Mouse (Mus musculus) liver, embryonic 15.5 days (tissue): ENCODE data around the gene Dcst1. TPM values are rescaled to one million over a fixed set of nuclear protein-coding genes. Genes with fewer than 3 reads are reported as not detected.

ENCODE experiments used
- ATAC-seq: fragments of 200-750 bp; cut with Nextera tagmentation; 2 replicates; pipeline ENCODE4 v1.8.0; 2017; ENCODE audit warnings: moderate number of reproducible peaks, mild to moderate bottlenecking, moderate library complexity; ENCODE audit not compliant: insufficient read depth
- H3K27ac ChIP-seq: fragments of 300-500 bp; sonication (generic); replicated peaks from 2 replicates; pipeline ENCODE4 v1.5.1; 2015; ENCODE audit warnings: mild to moderate bottlenecking, inconsistent platforms
- H3K27me3 ChIP-seq: fragments of 300-500 bp; sonication (generic); 2 replicates; pipeline ENCODE4 v1.6.1; 2015; ENCODE audit warnings: mild to moderate bottlenecking, inconsistent platforms
- H3K36me3 ChIP-seq: fragments of 300-500 bp; sonication (generic); replicated peaks from 2 replicates; pipeline ENCODE4 v1.6.1; 2015; ENCODE audit warnings: moderate library complexity, mild to moderate bottlenecking, inconsistent platforms
- H3K4me1 ChIP-seq: fragments of 300-500 bp; sonication (generic); replicated peaks from 2 replicates; pipeline ENCODE4 v1.6.1; 2015; ENCODE audit warnings: inconsistent platforms
- H3K4me2 ChIP-seq: fragments of 300-500 bp; sonication (generic); 2 replicates; pipeline ENCODE4 v1.6.1; 2015; ENCODE audit warnings: moderate library complexity, mild to moderate bottlenecking, inconsistent platforms
- H3K4me3 ChIP-seq: fragments of 300-500 bp; sonication (generic); replicated peaks from 2 replicates; pipeline ENCODE4 v1.5.1; 2015; ENCODE audit warnings: mild to moderate bottlenecking, inconsistent platforms
- H3K9ac ChIP-seq: fragments of 300-500 bp; sonication (generic); 2 replicates; pipeline ENCODE4 v1.6.1; 2015; ENCODE audit warnings: moderate library complexity, mild to moderate bottlenecking, inconsistent platforms
- H3K9me3 ChIP-seq: fragments of 300-500 bp; sonication (generic); replicated peaks from 2 replicates; pipeline ENCODE4 v1.6.1; 2016; ENCODE audit warnings: inconsistent platforms
- WGBS: fragments of 180-500 bp; shearing (Covaris S2); methylation state at CpG from one replicate; pipeline ENCODE4 v1.1.7; 2015; ENCODE audit warnings: mixed read lengths; ENCODE audit not compliant: insufficient replicate concordance; 5-methylcytosine and 5-hydroxymethylcytosine counted together
- polyA plus RNA-seq: library from polyadenylated mRNA; unstranded; fragments of >200 nt; fragmentation: Nextera tagmentation; extraction: Ambion mirVana; gene quantifications from 2 replicates; pipeline ENCODE4 v1.2.1, GENCODE M21; 2015

Dcst1 gene
- polyA plus RNA-seq, 1 experiment from 2014 or later: not detected

GRCm38 (mm10) chr3:89340465-89340864 lies 24.6 kb downstream of the Dcst1 start:
- Histone ChIP-seq H3K9ac (no peak overlapping the region), H3K4me3 (no peak overlapping the region), H3K27me3 (peaks cover 47% of the 10 kb centered on the region), H3K4me2 (peak overlapping the region; percentile 45), H3K9me3 (no peaks in the 10 kb centered on the region), H3K27ac (no peak overlapping the region), H3K36me3 (no peaks in the 10 kb centered on the region), H3K4me1 (peaks cover 17% of the 10 kb centered on the region)
- ATAC-seq: no peak
- WGBS: 12% methylated on average over 11 of the region's 11 CpGs

DNA sequence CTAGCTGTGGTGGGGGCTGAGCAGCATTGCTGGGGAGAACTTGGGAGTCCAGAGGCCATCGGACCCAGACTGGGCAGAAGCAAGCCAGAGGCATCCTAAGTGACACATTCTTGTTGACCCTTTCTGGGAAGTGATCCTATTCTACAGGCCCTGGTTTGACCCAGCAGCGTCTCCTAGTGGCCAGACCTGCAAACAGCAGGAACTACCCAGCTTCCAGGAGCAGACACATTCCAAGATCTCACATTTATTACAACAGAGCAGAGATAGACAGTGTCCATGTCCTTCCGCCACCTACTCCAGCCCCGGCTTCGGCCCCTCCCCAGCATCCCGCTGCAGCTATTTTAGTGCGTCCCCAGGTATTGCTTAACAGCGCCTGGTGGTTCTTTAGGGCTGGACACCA lies 25.6 kb downstream of the Dcst1 start:
- Histone ChIP-seq H3K27me3 (peaks cover 55% of the 10 kb centered on the region), H3K9me3 (no peaks in the 10 kb centered on the region), H3K27ac (no peak overlapping the region), H3K9ac (no peak overlapping the region), H3K36me3 (no peaks in the 10 kb centered on the region), H3K4me2 (no peak overlapping the region), H3K4me1 (peaks cover 17% of the 10 kb centered on the region), H3K4me3 (no peak overlapping the region)
- no peak for ATAC-seq
- 26% methylated on average over 8 of the region's 8 CpGs for WGBS

DNA sequence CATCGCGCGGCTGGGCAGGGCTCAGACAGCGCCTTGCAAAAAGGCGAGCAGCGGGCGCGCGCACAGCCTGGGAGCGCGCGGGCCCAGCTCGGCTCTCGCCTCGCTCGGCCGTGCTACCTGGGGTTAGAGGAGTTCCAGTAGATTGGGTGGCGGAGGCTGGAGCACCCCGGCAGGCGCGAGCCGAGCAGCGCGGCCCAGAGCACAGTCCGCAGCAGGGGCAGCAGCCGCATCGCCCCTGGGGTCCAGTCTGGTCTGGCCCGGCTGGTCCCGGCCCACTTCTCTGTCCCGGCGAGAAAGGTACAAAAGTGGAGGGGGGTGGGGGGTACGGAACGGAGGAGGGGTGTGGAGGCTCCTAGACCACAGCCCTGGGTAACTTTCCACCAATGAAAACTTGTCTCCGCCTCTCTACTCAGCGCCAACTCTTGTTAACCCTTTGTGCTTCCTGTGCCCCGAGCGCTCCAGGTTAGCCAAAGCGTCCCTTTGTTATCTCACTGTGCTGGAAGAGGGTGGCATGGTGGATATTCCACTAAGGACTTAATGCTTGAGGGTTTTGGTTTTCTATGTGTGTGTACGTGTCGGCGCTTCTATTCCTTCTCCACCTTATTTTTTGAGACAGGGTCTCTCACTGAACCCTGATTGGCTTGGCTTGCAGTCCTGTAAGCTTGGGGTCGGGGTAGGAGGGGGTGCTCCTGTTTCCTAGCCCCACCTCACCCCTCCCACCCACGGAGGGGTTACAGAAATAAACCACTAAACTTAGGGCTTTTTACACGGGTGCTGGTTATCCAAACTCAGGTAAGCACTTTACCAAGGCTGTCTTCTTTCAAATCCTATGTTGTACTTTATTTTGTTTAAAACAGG lies 27.1 kb downstream of the Dcst1 start, which contains the start of gene Efna4:
Gene Efna4 (minus strand): TSS at position 308 of the 858 bp plus-strand sequence.
- peak within 1 kb of the TSS; percentile 82 for H3K4me2 ChIP-seq
- WGBS: under 1% methylated on average over 44 of the region's 44 CpGs
- peak within 1 kb of the TSS; percentile 60 for H3K4me3 ChIP-seq
- H3K4me1 ChIP-seq: peaks cover 17% of the 10 kb centered on the region
- no peaks in the 10 kb centered on the region for H3K9me3 ChIP-seq
- no peak within 1 kb of the TSS for H3K27ac ChIP-seq
- H3K27me3 ChIP-seq: peaks cover 66% of the 10 kb centered on the region
- peak; percentile 57 for ATAC-seq
- H3K9ac ChIP-seq: peak within 1 kb of the TSS; percentile 42
- no peaks in the 10 kb centered on the region for H3K36me3 ChIP-seq

- no peak for ATAC-seq
- peak overlapping the region; percentile 82 for H3K4me2 ChIP-seq
- H3K36me3 ChIP-seq: no peaks in the 10 kb centered on the region
- peak overlapping the region; percentile 60 for H3K4me3 ChIP-seq
- H3K27ac ChIP-seq: no peak overlapping the region
- WGBS: 2% methylated on average over 21 of the region's 21 CpGs
- peaks cover 21% of the 10 kb centered on the region for H3K4me1 ChIP-seq
- H3K27me3 ChIP-seq: peaks cover 72% of the 10 kb centered on the region
- H3K9ac ChIP-seq: peak overlapping the region; percentile 42
- no peaks in the 10 kb centered on the region for H3K9me3 ChIP-seq
Measured at GRCm38 (mm10) chr3:89337062-89337720, 27.9 kb downstream of the Dcst1 start.

DNA sequence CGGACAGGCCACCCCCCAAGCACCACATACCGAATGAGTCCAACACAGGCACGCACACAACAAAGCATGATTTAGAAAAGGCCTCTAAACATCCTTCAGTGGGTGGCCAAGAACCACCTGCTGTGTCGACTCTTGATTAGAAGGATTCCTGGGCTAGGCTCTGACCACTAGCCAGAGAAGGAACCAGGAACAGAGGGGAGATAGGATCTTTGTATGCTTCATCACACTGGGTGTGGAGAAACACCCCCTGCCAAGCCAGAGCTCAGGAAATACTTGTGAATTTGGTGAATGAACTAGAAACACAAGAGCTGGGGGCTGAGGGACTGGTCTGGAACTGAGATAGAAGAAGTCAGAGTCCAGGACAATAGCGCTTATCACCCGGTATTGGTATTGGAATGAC lies 28.5 kb downstream of the Dcst1 start:
- WGBS: 24% methylated on average over 6 of the region's 6 CpGs
- Histone ChIP-seq H3K9me3 (no peaks in the 10 kb centered on the region), H3K36me3 (no peaks in the 10 kb centered on the region), H3K27ac (no peak overlapping the region), H3K4me3 (no peak overlapping the region), H3K4me1 (peaks cover 21% of the 10 kb centered on the region), H3K4me2 (no peak overlapping the region), H3K27me3 (peaks cover 78% of the 10 kb centered on the region), H3K9ac (no peak overlapping the region)
- ATAC-seq: no peak

DNA sequence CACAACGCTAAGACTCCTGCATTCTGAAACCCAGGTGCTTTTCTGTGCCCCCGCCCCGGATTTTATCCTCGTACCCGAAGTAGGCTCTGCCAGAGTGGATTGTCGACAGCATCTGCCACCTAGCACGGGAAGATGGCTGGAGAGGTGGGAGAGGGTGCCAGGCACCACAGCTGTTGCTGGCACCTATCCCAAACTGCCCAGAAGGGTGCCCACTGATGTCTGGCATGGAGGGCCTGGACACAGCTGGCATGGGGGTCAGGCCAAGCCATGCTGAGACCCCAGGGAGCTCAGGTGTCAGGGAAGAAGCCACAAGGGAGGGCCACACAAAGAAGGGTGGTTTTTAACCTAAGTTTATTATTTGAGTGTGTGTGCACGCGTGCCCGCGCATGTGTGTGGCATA lies 32.0 kb downstream of the Dcst1 start:
- 66% methylated on average over 11 of the region's 11 CpGs for WGBS
- H3K36me3 ChIP-seq: no peaks in the 10 kb centered on the region
- H3K9me3 ChIP-seq: no peaks in the 10 kb centered on the region
- H3K4me2 ChIP-seq: no peak overlapping the region
- peaks cover 88% of the 10 kb centered on the region for H3K27me3 ChIP-seq
- H3K27ac ChIP-seq: no peak overlapping the region
- no peak for ATAC-seq
- no peak overlapping the region for H3K9ac ChIP-seq
- no peak overlapping the region for H3K4me3 ChIP-seq
- H3K4me1 ChIP-seq: peaks cover 15% of the 10 kb centered on the region

- no peak overlapping the region for H3K4me2 ChIP-seq
- H3K36me3 ChIP-seq: no peaks in the 10 kb centered on the region
- H3K27ac ChIP-seq: no peak overlapping the region
- H3K9ac ChIP-seq: no peak overlapping the region
- no peaks in the 10 kb centered on the region for H3K9me3 ChIP-seq
- no peak for ATAC-seq
- peaks cover 88% of the 10 kb centered on the region for H3K27me3 ChIP-seq
- no peak overlapping the region for H3K4me3 ChIP-seq
- peaks cover 9% of the 10 kb centered on the region for H3K4me1 ChIP-seq
- 49% methylated on average over 12 of the region's 12 CpGs for WGBS
Measured at GRCm38 (mm10) chr3:89332476-89332875, 32.6 kb downstream of the Dcst1 start.

- Histone ChIP-seq H3K27ac (no peak overlapping the region), H3K27me3 (peaks cover 88% of the 10 kb centered on the region)
- 50% methylated on average over 10 of the region's 10 CpGs for WGBS
Measured at GRCm38 (mm10) chr3:89332013-89332412, 33.0 kb downstream of the Dcst1 start.

DNA sequence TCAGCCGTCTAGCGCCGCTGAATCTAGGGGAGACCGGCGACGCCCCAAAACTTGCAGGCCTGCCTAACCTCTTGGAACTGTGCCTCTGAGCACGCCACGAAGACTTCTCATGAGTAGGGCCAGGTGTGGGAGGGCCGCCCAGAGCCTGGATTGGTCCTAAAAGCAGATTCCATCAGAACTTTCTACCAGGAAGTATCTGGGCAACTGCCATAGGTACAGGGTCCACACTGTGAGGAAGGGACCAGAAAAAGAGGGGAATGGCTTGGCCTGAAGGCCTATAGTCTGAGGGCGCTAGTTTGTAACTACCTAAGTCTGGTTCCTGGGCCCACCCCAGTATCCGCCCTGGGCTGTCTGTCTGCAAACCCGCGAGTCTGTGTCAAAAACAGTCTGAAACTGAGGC lies 33.5 kb downstream of the Dcst1 start:
- Histone ChIP-seq H3K9ac (no peak overlapping the region), H3K4me3 (no peak overlapping the region), H3K4me1 (0 out of 2 replicates have a peak, but pooled peaks cover 4% of the 10 kb centered on the region), H3K4me2 (no peak overlapping the region), H3K9me3 (no peaks in the 10 kb centered on the region), H3K27ac (no peak overlapping the region), H3K27me3 (peaks cover 86% of the 10 kb centered on the region), H3K36me3 (no peaks in the 10 kb centered on the region)
- ATAC-seq: no peak
- 58% methylated on average over 13 of the region's 13 CpGs for WGBS

More at GRCm38 (mm10) chr3:89332013-89332412, 33.0 kb downstream of the Dcst1 start:
- no peak overlapping the region for H3K9ac ChIP-seq
- 0 out of 2 replicates have a peak, but pooled peaks cover 4% of the 10 kb centered on the region for H3K4me1 ChIP-seq
- H3K4me3 ChIP-seq: no peak overlapping the region
- no peaks in the 10 kb centered on the region for H3K36me3 ChIP-seq
- H3K4me2 ChIP-seq: no peak overlapping the region
- H3K9me3 ChIP-seq: no peaks in the 10 kb centered on the region
- ATAC-seq: no peak

GRCm38 (mm10) chr3:89330948-89331347 lies 34.1 kb downstream of the Dcst1 start:
- H3K4me2 ChIP-seq: no peak overlapping the region
- no peak for ATAC-seq
- H3K36me3 ChIP-seq: no peaks in the 10 kb centered on the region
- no peak overlapping the region for H3K4me3 ChIP-seq
- WGBS: 20% methylated on average over 10 of the region's 10 CpGs
- H3K27me3 ChIP-seq: peaks cover 86% of the 10 kb centered on the region
- no peak overlapping the region for H3K9ac ChIP-seq
- H3K27ac ChIP-seq: no peak overlapping the region
- 0 out of 2 replicates have a peak, but pooled peaks cover 4% of the 10 kb centered on the region for H3K4me1 ChIP-seq
- H3K9me3 ChIP-seq: no peaks in the 10 kb centered on the region

- H3K27me3 ChIP-seq: peaks cover 88% of the 10 kb centered on the region
- no peak overlapping the region for H3K9ac ChIP-seq
- 0 out of 2 replicates have a peak, but pooled peaks cover 4% of the 10 kb centered on the region for H3K4me1 ChIP-seq
- H3K4me2 ChIP-seq: no peak overlapping the region
- no peaks in the 10 kb centered on the region for H3K9me3 ChIP-seq
- H3K27ac ChIP-seq: no peak overlapping the region
- 35% methylated on average over 3 of the region's 3 CpGs for whole genome bisulfite sequencing
- no peak for ATAC-seq
- no peak overlapping the region for H3K4me3 ChIP-seq
- no peaks in the 10 kb centered on the region for H3K36me3 ChIP-seq
Measured at GRCm38 (mm10) chr3:89330346-89330745, 34.7 kb downstream of the Dcst1 start.
